Mouse (Mus musculus) kidney, adult 2 months (tissue): ENCODE data around the gene Olfr993.

Experiments
- CTCF ChIP-seq: fragments of 200-500 bp; conservative IDR thresholded peaks from 2 replicates; pipeline ENCODE4 v1.5.1; 2011; ENCODE audit warnings: low read depth, mild to moderate bottlenecking, control low read depth, low read length, moderate library complexity, mixed read lengths; ENCODE audit not compliant: insufficient read depth, insufficient read length
- POLR2A ChIP-seq: fragments of 200-500 bp; IDR thresholded peaks from one replicate; pipeline ENCODE4 v1.6.1; 2011; ENCODE audit warnings: low read depth, low read length, control low read depth

DNA sequence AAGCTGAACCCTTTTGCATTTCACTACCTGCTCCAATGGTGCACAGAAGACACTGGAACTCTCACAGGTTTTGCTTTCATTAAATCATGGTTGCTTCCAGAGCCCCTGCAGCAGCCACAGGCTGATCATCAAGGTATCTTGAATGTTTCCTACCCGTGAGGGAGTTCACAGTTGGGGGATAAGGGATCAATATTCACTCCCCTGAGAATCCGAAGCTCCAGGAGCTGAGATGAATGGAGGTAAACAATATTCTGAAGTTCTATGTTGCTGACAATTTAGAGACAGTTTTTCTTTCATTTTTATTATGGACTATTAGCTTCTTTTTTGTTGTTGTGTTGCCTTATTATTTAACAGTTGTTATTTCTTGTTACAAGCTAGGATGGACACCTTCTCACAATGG, 5.3 kb downstream of the Olfr993 start, which contains the start of gene Olfr992:
- TF ChIP-seq CTCF (no peak), POLR2A (no peak)
